Mouse (Mus musculus) T-helper 2 cell (primary cell): ENCODE measurements at regions not wholly inside any gene's neighbourhood (a gene's known extent, or its start where the extent isn't known, plus 50 kb on each side); places are given as distances from the start of the nearest gene placed in this dataset.

ENCODE experiments used
- in situ Hi-C: fragments of 300-600 bp; cut with MboI, MseI; formaldehyde crosslinking; loops from one replicate; pipeline ENCODE4 v1.15.1; 2025; ENCODE audit warnings: high pct_unique_total_duplicates

- in situ Hi-C loops = no loop called here
Observed at GRCm38 (mm10) chr17:9995321-9995720, 324.3 kb downstream of the Qk start.

DNA sequence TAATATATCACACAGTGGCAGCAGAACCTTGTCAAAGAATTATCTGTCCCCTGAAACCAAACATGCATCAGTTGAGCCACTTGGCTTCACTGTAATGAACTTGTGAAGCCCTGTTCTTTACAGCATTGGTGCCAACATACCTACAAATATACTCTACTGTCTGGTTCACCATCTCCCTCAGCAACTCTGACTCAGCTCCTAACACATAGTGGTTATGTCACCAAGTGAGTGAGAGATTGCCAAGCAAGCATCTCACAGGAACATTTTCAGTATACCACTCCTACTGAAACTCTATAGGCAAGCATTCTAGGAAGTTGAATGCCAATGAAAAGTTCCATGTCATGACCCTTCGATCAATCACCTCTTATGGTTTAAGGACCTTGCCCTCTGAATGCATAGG lies 321.2 kb upstream of the Pabpc6 start:
- in situ Hi-C loops = no loop called here

DNA sequence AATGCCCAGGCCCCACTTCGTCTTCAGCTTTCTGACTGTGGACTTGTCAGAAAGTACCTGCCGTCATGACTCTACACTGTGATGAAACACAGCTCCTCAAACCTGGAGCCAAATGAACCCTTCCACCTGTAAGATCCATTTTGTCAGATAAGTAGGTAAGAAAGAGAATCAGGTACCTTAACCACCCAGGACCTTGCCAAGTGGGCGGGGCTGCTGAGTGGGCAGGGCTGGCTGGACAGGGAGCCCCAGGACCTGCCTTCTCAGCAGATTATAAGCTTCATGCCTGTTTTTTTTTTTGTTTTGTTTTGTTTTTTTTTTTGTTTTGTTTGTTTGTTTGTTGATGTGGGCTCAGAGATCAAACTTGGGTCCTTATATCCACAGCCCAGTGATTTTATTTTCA lies 311.8 kb upstream of the Pabpc6 start:
- in situ Hi-C loops = no loop called here

- in situ Hi-C loops = no loop called here
Observed at GRCm38 (mm10) chr17:9976866-9977421, 307.4 kb upstream of the Pabpc6 start.

DNA sequence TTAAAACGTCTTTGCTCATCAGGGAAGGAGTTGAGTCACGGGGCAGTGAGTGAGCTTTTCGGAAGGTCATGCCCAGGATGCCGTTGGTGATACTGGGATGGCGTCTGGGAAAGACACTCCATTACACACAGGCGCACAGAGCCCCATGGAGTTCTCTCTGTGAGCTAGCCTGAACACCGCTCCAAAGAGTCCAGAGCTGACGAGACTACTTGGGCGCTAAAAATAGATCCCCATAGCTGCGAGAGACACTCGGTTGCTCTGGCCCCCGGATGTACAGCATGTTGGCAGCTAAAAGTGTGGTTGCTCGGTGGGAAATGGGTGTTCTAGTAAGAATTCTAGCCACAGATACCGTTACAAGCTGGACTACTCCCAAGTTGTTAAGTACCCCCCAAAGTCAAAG lies 306.5 kb upstream of the Pabpc6 start:
- in situ Hi-C loops = no loop called here

DNA sequence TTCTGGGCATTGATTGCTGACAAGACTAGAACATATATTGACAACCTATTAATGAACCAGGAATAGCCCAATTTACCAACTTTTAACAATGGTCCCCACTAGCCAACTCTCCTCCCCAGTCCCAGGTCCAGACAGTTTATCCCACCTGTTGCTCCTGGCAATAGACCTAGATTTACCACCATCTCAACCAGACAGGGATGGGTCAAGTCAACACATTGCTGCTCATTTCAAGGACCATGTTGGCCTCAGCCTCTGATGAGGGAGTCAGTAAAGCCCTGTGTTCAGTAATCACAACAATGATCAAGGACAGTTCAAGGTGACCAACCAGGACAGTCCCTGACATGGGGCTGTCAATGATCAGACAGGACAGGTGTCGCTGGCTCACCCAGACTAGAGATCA lies 305.6 kb upstream of the Pabpc6 start:
- in situ Hi-C loops = no loop called here

GRCm38 (mm10) chr17:9967988-9968387 lies 298.5 kb upstream of the Pabpc6 start:
- in situ Hi-C loops = no loop called here

DNA sequence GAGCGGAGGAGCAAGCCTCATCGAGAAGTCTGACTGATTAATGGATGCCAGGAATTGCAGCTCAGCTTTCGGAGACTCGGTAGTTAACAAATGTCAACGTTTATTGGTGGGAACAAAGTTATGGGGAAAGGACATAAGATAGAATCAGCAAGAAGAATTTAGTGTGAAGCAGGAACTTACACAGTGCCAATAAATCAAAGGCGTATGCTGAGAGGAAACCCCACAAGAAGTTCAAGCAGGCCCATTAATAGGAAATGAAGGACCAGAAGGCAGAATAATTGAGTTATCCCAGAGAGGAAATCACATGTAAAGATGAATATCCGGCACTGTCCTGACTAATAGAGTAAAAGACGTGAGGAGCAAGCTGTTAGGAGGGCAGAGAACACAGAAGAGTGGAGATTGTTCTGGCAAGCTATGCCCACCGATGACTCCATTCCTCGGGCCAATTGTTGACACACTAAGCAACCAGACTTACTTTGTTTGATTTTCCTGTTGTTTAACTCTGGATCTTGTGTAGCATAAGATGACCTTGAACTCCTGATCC lies 293.4 kb upstream of the Pabpc6 start:
- in situ Hi-C loops = no loop called here

DNA sequence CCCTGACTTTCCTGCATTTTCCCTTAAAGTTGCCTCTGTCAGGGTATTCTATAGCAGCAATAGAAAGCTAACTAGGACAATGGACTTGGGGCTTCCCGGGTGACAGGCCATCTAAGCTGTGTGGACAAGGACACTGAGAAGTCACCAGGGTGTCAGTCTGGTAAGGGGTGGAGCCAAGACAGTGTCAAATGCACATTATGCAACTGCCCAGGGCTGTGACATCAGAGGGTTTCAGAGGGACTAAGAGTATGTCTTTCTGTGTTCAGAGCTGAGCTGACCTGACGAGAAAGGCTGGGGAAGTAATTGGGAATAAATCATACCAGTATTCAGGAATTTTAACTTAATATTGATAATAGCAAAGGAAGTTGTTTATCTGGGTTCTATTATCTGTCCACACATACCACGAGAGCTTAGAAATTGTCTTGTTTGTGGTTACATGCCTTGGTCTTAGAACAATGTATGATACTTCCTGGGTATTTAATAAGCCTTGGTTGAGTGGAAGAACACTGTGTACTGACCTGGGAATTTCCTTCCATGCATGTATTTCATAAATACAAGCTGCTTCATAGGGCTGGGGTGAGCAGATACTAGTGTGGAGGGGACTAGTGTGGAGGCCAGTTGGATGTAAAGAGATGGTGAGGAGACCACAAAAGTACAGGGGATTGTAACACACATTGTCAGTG lies 279.6 kb upstream of the Pabpc6 start:
- in situ Hi-C loops = no loop called here

DNA sequence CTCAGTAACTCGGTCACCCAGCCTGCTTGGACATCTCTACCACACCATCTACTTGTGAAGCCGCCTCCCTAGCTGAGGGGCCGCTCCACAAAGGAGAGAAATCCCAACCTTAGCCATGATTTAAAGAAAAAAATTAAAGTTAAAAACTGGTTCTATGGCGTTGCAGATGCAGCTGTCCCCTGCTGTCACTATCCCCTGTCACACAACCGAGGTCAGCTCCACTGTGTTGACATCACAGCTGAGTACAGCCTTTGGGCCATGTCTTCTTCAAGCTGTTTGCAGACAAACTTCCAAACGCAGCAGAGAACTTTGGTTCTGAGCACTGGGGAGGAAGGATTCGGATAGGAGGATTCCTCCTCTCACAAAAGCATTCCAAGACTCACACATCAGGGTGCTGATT lies 278.1 kb upstream of the Pabpc6 start:
- in situ Hi-C loops = no loop called here

DNA sequence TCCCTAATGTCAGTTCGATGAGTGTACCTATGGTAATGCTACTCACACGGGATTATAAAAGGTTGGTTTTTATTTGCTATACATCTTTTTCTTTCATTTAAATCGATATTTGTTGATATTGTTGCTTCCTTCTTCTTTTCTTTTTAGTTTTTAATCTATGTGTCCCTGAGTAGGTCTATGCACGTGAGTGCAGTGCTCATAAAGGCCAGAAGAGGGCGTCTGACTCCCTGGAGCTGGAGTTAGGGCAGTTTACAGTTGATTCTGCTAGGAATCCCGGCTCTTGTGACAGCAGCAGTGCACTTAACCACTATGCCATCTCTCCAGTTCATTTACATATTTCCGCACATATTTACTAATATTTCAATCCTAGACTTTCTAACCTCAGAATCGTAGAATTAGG lies 275.0 kb upstream of the Pabpc6 start:
- in situ Hi-C loops = no loop called here

GRCm38 (mm10) chr17:9942171-9942570 lies 272.7 kb upstream of the Pabpc6 start:
- in situ Hi-C loops = no loop called here

GRCm38 (mm10) chr17:9939576-9939975 lies 270.1 kb upstream of the Pabpc6 start:
- in situ Hi-C loops = no loop called here

GRCm38 (mm10) chr17:9938426-9938825 lies 268.9 kb upstream of the Pabpc6 start:
- in situ Hi-C loops = no loop called here

DNA sequence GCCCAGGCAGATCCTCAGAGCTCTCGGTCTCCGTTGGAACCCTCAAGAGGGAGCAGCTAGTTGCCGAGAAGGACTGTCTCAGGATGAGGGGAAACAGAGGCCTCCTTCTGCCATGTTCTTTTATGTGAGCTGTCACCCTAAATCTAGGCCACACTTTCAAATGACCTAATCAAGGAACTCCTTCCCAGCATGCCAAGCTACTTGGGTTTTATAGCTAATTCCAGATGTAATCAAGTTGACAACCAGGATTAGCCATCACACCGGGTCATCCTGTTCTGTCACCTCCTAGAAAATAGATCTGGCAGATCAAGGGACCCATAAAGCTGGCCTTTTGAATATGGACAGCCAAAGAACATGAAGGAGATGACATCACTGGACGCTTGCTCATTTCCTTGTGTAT lies 267.7 kb upstream of the Pabpc6 start:
- in situ Hi-C loops = no loop called here

DNA sequence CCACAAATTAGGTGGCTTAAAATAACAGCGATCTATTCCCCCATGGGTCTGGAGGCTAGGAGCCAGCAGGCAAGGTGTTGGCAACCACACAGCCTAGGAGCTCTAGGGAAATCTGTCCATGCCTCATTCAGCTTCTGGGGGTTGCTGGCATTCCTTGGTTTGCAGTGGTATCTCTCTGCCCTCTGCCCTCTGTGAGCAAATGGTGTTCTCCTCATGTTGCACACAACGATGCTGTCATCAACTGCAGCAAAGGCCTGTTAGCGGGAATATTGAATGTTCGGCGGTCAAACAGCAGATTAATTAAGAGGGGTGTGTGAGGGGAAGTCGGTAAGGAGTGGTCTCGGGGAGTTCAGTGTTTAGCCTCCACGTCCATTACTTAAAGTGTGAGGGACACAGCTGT lies 262.7 kb upstream of the Pabpc6 start:
- in situ Hi-C loops = no loop called here

- in situ Hi-C loops = no loop called here
Observed at GRCm38 (mm10) chr17:9931526-9931925, 262.0 kb upstream of the Pabpc6 start.

- in situ Hi-C loops = no loop called here
Observed at GRCm38 (mm10) chr17:9929448-9930088, 260.1 kb upstream of the Pabpc6 start.

DNA sequence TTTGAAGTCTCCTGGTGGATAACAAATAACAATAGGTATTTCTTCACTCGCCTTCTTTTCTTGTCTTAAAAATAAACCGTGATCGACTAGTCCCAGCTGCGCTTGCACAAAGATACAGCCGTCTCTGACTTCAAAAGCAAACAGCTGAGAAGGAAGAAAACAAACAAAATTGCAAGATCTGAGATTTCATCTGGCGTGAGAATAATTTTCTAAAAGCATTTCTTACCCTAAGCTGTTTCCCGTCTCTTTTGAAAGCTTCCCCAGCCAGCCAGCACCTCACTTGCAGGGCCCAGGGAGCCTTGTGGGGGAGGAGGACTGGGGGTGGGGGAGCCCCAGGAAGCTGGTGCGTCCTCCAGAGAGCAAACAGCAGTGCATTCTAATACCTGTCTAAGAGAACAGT lies 258.2 kb upstream of the Pabpc6 start:
- in situ Hi-C loops = no loop called here

- in situ Hi-C loops = no loop called here
Observed at GRCm38 (mm10) chr17:9926308-9926707, 256.8 kb upstream of the Pabpc6 start.

- in situ Hi-C loops = no loop called here
Observed at GRCm38 (mm10) chr17:9921326-9921725, 251.8 kb upstream of the Pabpc6 start.

GRCm38 (mm10) chr17:9917031-9917430 lies 247.5 kb upstream of the Pabpc6 start:
- in situ Hi-C loops = no loop called here

- in situ Hi-C loops = no loop called here
Observed at GRCm38 (mm10) chr17:9910856-9911255, 241.3 kb upstream of the Pabpc6 start.
